Mouse (Mus musculus): Measurements from ENCODE around the gene Cacnb1. TPM values are rescaled to one million over a fixed set of nuclear protein-coding genes. Genes with fewer than 3 reads are reported as not detected.

Gene Cacnb1
- 72.0 and 75.2 TPM in 2 replicates for polyA plus RNA-seq (2015; fragmentation: Nextera tagmentation; extraction: Ambion mirVana)

DNA sequence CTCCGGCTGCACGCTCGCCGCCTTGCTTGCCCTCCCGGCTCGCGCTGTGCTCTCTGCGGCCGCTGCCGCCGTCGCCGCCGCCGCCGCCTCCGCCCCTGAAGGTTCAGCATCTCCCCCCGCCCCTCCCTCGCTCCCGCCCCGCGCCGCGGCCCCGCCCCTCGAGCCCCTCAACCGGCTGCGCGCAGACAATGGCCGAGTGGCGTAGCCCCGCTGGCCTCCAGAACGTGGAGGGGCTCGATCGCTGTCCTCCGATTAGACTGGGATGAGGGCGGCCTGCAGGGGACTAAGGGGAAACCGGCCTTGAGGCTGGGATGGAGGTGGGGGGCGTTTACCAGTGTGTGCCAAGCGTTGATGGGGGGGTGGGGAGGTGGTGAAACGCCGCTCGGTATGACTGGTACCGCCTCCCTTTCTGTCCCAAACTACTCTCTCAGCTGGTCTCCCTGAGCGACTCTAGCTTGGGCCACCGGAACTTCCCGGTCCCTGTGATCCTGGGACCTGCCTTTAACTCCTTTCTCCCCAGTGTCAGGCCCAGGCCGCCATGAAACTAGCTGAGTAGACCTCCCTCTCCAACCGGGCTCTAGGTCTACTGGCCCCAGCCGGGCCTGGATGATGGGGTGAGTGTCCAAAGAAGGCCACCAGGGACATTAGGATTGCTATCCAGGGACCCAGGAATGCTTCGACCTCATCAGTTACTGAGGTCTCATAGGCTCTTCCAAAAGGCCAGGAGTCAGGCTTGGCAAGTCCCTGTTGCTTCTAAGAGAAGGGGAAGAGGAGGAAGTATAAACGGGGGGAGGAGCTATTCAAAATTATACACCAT, at the start of gene Cacnb1:
Gene Cacnb1, minus strand, starts transcription at position 480 of the 817 bp plus-strand sequence.
- peak within 1 kb of the TSS; percentile 72 for H3K4me2 ChIP-seq
- 1% methylated on average over 50 of the region's 52 CpGs for WGBS
- peak within 1 kb of the TSS; percentile 95 for H3K9ac ChIP-seq
- ATAC-seq (replicated peaks) = peak; percentile 59
- no peaks in the 10 kb centered on the region for H3K27me3 ChIP-seq (replicated peaks)
- peak within 1 kb of the TSS; percentile 86 for H3K4me3 ChIP-seq
- peak within 1 kb of the TSS; percentile 96 for H3K27ac ChIP-seq
- H3K4me1 ChIP-seq = peaks cover 57% of the 10 kb centered on the region
- no peaks in the 10 kb centered on the region for H3K36me3 ChIP-seq (replicated peaks)
- no peaks in the 10 kb centered on the region for H3K9me3 ChIP-seq

DNA sequence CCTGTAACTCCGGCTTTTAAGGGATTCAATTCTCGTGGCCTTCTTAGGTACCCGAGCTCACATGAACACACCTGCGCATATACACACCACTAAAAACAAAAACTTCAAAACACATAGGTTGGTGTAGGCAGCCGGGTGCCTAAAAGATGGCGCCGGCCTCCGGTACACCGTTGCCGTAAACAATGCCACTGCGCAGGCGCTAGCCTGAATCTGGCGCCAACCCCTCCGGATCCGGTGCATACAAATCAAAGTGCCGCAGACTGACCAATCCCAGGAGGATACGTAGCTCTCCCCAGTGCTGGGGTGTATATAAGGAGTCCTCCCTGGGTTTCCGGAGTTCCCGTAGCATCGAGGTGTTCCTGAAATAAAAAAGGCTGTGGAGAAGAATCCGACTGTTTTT, 44.4 kb upstream of the Cacnb1 start:
- WGBS = 94% methylated on average over 21 of the region's 21 CpGs
- H3K9ac ChIP-seq = no peak overlapping the region
- H3K27ac ChIP-seq = no peak overlapping the region

DNA sequence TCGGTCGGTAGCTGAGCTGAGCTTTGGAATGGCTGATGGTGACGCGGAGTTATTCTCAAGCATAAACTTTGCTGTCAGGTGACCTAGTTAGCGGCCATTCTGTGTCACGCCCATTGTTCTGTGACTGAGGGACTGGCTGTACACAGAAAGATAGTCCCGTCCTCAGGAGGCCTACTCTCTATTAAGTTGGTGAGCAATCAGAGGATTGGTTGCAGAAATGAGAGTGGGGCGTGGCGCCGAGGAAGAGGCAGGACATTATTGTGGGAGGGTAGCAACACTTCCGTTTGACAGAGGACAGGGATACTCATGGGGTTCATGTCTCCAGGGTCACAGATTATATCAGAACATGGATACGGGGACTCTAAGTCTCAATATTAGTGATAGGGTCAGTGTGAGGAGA, 43.4 kb upstream of the Cacnb1 start:
- no peak for ATAC-seq (replicated peaks)
- no peak overlapping the region for H3K9ac ChIP-seq
- no peaks in the 10 kb centered on the region for H3K36me3 ChIP-seq (replicated peaks)
- no peaks in the 10 kb centered on the region for H3K9me3 ChIP-seq
- no peak overlapping the region for H3K27ac ChIP-seq
- H3K27me3 ChIP-seq (replicated peaks) = no peaks in the 10 kb centered on the region
- WGBS = 93% methylated on average over 12 of the region's 12 CpGs
- no peak overlapping the region for H3K4me2 ChIP-seq
- no peak overlapping the region for H3K4me3 ChIP-seq
- no peaks in the 10 kb centered on the region for H3K4me1 ChIP-seq

More for the DNA sequence above, 44.4 kb upstream of the Cacnb1 start:
- Histone ChIP-seq H3K9me3 (no peaks in the 10 kb centered on the region), H3K4me3 (no peak overlapping the region), H3K36me3 (replicated peaks) (no peaks in the 10 kb centered on the region), H3K4me1 (no peaks in the 10 kb centered on the region), H3K4me2 (no peak overlapping the region), H3K27me3 (replicated peaks) (no peaks in the 10 kb centered on the region)
- no peak for ATAC-seq (replicated peaks)

- Histone ChIP-seq H3K9me3 (no peaks in the 10 kb centered on the region), H3K4me2 (no peak overlapping the region), H3K27ac (no peak overlapping the region), H3K27me3 (replicated peaks) (no peaks in the 10 kb centered on the region; the same call in 1 of the 2 replicates), H3K36me3 (replicated peaks) (no peaks in the 10 kb centered on the region), H3K4me3 (no peak overlapping the region), H3K9ac (no peak overlapping the region), H3K4me1 (peaks cover 9% of the 10 kb centered on the region; the same call in 1 of the 2 replicates)
- no peak for ATAC-seq (replicated peaks)
- 56% methylated on average over 6 of the region's 6 CpGs for WGBS
These were observed 39.2 kb upstream of the Cacnb1 start for GRCm38 (mm10) chr11:98061904-98062562.

GRCm38 (mm10) chr11:98061441-98061840, 38.6 kb upstream of the Cacnb1 start:
- Histone ChIP-seq H3K9ac (no peak overlapping the region), H3K27ac (no peak overlapping the region), H3K4me1 (peaks cover 9% of the 10 kb centered on the region; the same call in 1 of the 2 replicates), H3K27me3 (replicated peaks) (no peaks in the 10 kb centered on the region; the same call in 1 of the 2 replicates), H3K4me2 (no peak overlapping the region), H3K36me3 (replicated peaks) (no peaks in the 10 kb centered on the region), H3K4me3 (no peak overlapping the region), H3K9me3 (no peaks in the 10 kb centered on the region)
- no peak for ATAC-seq (replicated peaks)
- WGBS = 82% methylated on average over 3 of the region's 3 CpGs

GRCm38 (mm10) chr11:98060104-98060692, 37.4 kb upstream of the Cacnb1 start:
- no peak overlapping the region for H3K9ac ChIP-seq
- no peak for ATAC-seq (replicated peaks)
- H3K27ac ChIP-seq = no peak overlapping the region
- peaks cover 9% of the 10 kb centered on the region; the same call in 1 of the 2 replicates for H3K4me1 ChIP-seq
- 69% methylated on average over 5 of the region's 5 CpGs for WGBS
- no peak overlapping the region for H3K4me3 ChIP-seq
- H3K36me3 ChIP-seq (replicated peaks) = no peaks in the 10 kb centered on the region
- no peaks in the 10 kb centered on the region; the same call in none of the 2 replicates for H3K27me3 ChIP-seq (replicated peaks)
- no peak overlapping the region for H3K4me2 ChIP-seq
- H3K9me3 ChIP-seq = no peaks in the 10 kb centered on the region

- ATAC-seq (replicated peaks) = no peak
- Histone ChIP-seq H3K4me3 (no peak overlapping the region), H3K27ac (no peak overlapping the region), H3K36me3 (replicated peaks) (no peaks in the 10 kb centered on the region), H3K4me2 (no peak overlapping the region), H3K27me3 (replicated peaks) (no peaks in the 10 kb centered on the region; the same call in none of the 2 replicates), H3K4me1 (peaks cover 9% of the 10 kb centered on the region; the same call in 1 of the 2 replicates), H3K9me3 (no peaks in the 10 kb centered on the region), H3K9ac (no peak overlapping the region)
- WGBS = 43% methylated on average over 7 of the region's 7 CpGs
These were observed 36.8 kb upstream of the Cacnb1 start for GRCm38 (mm10) chr11:98059662-98060061.

- Histone ChIP-seq H3K4me1 (peaks cover 10% of the 10 kb centered on the region), H3K27ac (no peak overlapping the region), H3K36me3 (replicated peaks) (no peaks in the 10 kb centered on the region), H3K4me3 (no peak overlapping the region), H3K9me3 (no peaks in the 10 kb centered on the region), H3K27me3 (replicated peaks) (peaks cover 4% of the 10 kb centered on the region), H3K9ac (no peak overlapping the region), H3K4me2 (no peak overlapping the region)
- ATAC-seq (replicated peaks) = no peak
- 84% methylated on average over 5 of the region's 5 CpGs for WGBS
These were observed 35.2 kb upstream of the Cacnb1 start for GRCm38 (mm10) chr11:98057998-98058397.

DNA sequence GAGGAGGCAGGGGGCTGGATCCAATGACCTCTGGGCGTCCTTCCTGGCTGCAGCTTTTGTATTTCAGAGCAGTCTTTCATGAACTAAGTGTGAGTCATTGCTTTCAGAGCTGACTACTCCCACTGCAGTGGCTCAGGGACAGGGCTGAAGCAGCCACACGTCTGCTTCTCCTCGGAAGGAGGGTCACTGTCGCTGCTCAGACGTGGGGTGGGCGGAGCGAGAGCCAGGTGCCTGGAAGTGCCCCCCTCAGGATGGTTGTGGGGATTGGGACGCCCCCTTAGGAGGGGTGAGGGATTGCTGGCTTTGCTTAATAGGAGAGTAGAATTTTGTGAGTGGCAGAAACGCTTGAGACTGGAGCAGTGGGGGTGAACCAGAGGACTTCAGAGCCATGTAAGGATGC, 34.6 kb upstream of the Cacnb1 start:
- Histone ChIP-seq H3K27ac (no peak overlapping the region), H3K36me3 (replicated peaks) (no peaks in the 10 kb centered on the region), H3K27me3 (replicated peaks) (peaks cover 9% of the 10 kb centered on the region), H3K4me1 (peaks cover 16% of the 10 kb centered on the region), H3K4me3 (no peak overlapping the region), H3K4me2 (no peak overlapping the region), H3K9me3 (no peaks in the 10 kb centered on the region), H3K9ac (no peak overlapping the region)
- 32% methylated on average over 9 of the region's 9 CpGs for WGBS
- no peak for ATAC-seq (replicated peaks)

DNA sequence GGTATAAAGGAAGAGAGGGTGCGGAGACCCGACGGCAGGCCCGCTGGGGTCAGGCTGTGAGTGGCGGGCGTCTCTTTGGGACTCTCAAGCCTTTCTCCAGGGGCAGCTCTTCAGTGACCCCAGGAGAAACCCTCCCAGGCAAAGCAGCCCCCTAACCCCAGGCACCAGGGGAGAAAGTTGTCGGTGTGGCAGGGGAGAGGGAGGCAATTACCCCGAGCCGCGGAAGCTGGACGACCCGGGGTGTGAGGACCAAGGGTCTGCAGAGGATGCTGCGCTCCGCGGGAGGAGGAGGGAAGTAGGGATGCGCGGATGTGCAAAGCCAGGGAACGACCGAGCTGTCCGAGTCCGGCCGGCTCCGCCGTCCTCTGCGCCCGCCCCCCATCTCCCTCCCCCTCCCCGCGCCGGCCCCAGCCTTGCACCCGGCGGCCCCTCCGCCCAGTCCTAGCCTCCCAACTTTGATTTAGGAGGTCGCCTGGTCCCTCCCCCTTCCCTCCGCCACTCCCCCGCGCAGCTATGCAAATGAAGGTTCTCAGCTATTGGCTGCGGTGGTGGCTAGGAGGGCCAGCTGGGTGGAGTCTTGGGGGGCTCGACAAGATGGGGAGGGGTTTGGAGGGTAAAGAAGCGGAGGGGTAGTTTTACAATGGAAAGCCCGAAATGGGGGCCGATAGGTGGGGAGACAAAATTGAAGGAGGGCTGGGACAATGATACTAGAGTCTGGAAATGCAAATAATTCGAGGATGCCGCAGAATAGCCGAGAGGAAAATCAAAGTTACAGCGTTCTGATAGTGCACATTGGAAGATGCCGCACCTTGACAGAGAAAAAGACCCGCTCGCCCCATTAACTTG, 30.4 kb upstream of the Cacnb1 start, which contains the start of gene Stac2:
Gene Stac2, minus strand, starts transcription at position 474 of the 846 bp plus-strand sequence.
- under 1% methylated on average over 28 of the region's 48 CpGs for WGBS
- ATAC-seq (replicated peaks) = peak; percentile 73
- no peaks in the 10 kb centered on the region for H3K36me3 ChIP-seq (replicated peaks)
- H3K4me3 ChIP-seq = peak within 1 kb of the TSS; percentile 47
- peak within 1 kb of the TSS; percentile 68 for H3K4me2 ChIP-seq
- no peaks in the 10 kb centered on the region for H3K9me3 ChIP-seq
- peaks cover 42% of the 10 kb centered on the region for H3K27me3 ChIP-seq (replicated peaks)
- H3K4me1 ChIP-seq = peaks cover 17% of the 10 kb centered on the region
- H3K9ac ChIP-seq = peak within 1 kb of the TSS; percentile 53
- H3K27ac ChIP-seq = peak within 1 kb of the TSS; percentile 40

DNA sequence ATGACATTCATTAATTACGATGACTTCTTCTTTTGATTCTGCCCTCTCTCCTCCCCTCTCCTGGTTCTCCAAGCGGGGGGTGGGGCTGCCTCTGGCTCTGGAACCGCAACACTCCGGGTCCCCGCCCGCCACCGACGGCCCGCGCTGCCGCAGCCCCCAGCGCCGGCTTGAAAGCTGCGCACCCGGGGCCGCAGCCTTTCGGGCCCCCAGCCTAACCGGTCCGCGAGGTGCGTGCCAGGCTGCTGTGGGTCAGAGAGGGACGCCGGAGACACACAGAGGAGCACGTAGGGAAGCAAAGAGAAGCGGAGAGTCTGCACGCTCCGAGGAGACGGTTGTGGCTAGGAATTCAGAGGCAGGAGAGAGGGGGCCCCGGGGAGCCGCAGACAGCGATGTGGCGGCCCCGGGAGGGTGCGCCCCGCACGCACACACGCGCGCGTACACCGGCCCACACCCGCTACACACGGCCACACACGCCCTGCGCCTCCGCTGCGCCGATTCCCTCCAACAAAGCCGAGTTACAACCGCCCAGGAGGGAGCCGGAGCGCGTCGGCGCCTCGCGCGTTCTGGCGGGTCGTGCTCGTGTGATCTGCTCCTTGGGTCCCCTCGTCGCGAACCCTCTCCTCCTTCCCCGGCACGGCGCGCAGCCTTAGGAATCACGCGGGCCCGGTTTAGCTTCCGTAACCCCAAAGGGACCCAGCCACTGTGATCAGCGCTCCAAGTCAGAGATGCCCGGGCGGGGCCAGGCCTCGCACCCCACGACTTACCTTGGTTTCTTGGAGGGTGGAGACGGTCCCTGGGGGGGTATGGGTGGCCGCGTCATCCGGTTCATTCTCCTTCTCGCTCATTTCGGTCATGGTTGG, 29.5 kb upstream of the Cacnb1 start:
- H3K36me3 ChIP-seq (replicated peaks) = no peaks in the 10 kb centered on the region
- H3K27me3 ChIP-seq (replicated peaks) = peaks cover 42% of the 10 kb centered on the region
- peaks cover 17% of the 10 kb centered on the region for H3K4me1 ChIP-seq
- H3K9ac ChIP-seq = peak overlapping the region; percentile 53
- under 1% methylated on average over 83 of the region's 83 CpGs for WGBS
- H3K4me2 ChIP-seq = peak overlapping the region; percentile 68
- H3K9me3 ChIP-seq = no peaks in the 10 kb centered on the region
- peak; percentile 57 for ATAC-seq (replicated peaks)
- H3K27ac ChIP-seq = peak overlapping the region; percentile 40
- H3K4me3 ChIP-seq = peak overlapping the region; percentile 47
